Mouse (Mus musculus): ENCODE data around the gene Uba2. TPM values are rescaled to one million over a fixed set of nuclear protein-coding genes. Genes with fewer than 3 reads are reported as not detected.
A peak's percentile ranks its signal among the peaks of the same experiment; 100 is the strongest.

Uba2 gene
- polyA plus RNA-seq, 1 experiment: 13.2 TPM

GRCm38 (mm10) chr7:34166850-34167249 lies 2.5 kb downstream of the Uba2 start:
- H3K27me3 ChIP-seq (ENCODE audit: control insufficient read depth, insufficient read depth, low read length): no peaks in the 10 kb centered on the region
- H3K4me3 ChIP-seq (ENCODE audit: low read depth, low read length): no peak overlapping the region
- 57% methylated on average over 4 of the region's 4 CpGs for WGBS
- TF ChIP-seq CTCF (IDR thresholded peaks at IDR 0.05; ENCODE audit: extremely low read depth, insufficient read length, insufficient replicate concordance, low read depth, low read length) (peak; percentile 55; the same call in 1 of the 2 replicates), POLR2A (IDR thresholded peaks at IDR 0.05; ENCODE audit: low read depth, low read length) (no peak)
- H3K36me3 ChIP-seq (ENCODE audit: control insufficient read depth, insufficient read depth, low read length): peaks cover 25% of the 10 kb centered on the region
- no peak overlapping the region for H3K27ac ChIP-seq (ENCODE audit: insufficient read depth, low read depth, low read length)
- H3K4me1 ChIP-seq (ENCODE audit: control insufficient read depth, insufficient read depth, insufficient read length, low read length): no peaks in the 10 kb centered on the region

GRCm38 (mm10) chr7:34165999-34166398 lies 3.4 kb downstream of the Uba2 start:
- Histone ChIP-seq H3K4me1 (ENCODE audit: control insufficient read depth, insufficient read depth, insufficient read length, low read length) (no peaks in the 10 kb centered on the region), H3K27me3 (ENCODE audit: control insufficient read depth, insufficient read depth, low read length) (no peaks in the 10 kb centered on the region), H3K4me3 (ENCODE audit: low read depth, low read length) (no peak overlapping the region), H3K27ac (ENCODE audit: insufficient read depth, low read depth, low read length) (no peak overlapping the region), H3K36me3 (ENCODE audit: control insufficient read depth, insufficient read depth, low read length) (peaks cover 33% of the 10 kb centered on the region)
- 64% methylated on average over 3 of the region's 3 CpGs for WGBS
- TF ChIP-seq CTCF (IDR thresholded peaks at IDR 0.05; ENCODE audit: extremely low read depth, insufficient read length, insufficient replicate concordance, low read depth, low read length): no peak
- TF ChIP-seq POLR2A (IDR thresholded peaks at IDR 0.05; ENCODE audit: low read depth, low read length): no peak

GRCm38 (mm10) chr7:34164671-34165070 lies 4.7 kb downstream of the Uba2 start:
- Histone ChIP-seq H3K27me3 (ENCODE audit: control insufficient read depth, insufficient read depth, low read length) (no peaks in the 10 kb centered on the region), H3K4me3 (ENCODE audit: low read depth, low read length) (no peak overlapping the region), H3K4me1 (ENCODE audit: control insufficient read depth, insufficient read depth, insufficient read length, low read length) (no peaks in the 10 kb centered on the region), H3K27ac (ENCODE audit: insufficient read depth, low read depth, low read length) (no peak overlapping the region), H3K36me3 (ENCODE audit: control insufficient read depth, insufficient read depth, low read length) (peaks cover 43% of the 10 kb centered on the region)
- 88% methylated on average over 7 of the region's 7 CpGs for WGBS
- no peak for TF ChIP-seq CTCF (IDR thresholded peaks at IDR 0.05; ENCODE audit: extremely low read depth, insufficient read length, insufficient replicate concordance, low read depth, low read length)
- TF ChIP-seq POLR2A (IDR thresholded peaks at IDR 0.05; ENCODE audit: low read depth, low read length): no peak

GRCm38 (mm10) chr7:34159167-34159566 lies 10.2 kb downstream of the Uba2 start:
- Histone ChIP-seq H3K27ac (ENCODE audit: insufficient read depth, low read depth, low read length) (no peak overlapping the region), H3K36me3 (ENCODE audit: control insufficient read depth, insufficient read depth, low read length) (peaks cover 72% of the 10 kb centered on the region), H3K4me3 (ENCODE audit: low read depth, low read length) (no peak overlapping the region), H3K27me3 (ENCODE audit: control insufficient read depth, insufficient read depth, low read length) (no peaks in the 10 kb centered on the region), H3K4me1 (ENCODE audit: control insufficient read depth, insufficient read depth, insufficient read length, low read length) (no peaks in the 10 kb centered on the region)
- 88% methylated on average over 3 of the region's 3 CpGs for WGBS
- no peak for TF ChIP-seq POLR2A (IDR thresholded peaks at IDR 0.05; ENCODE audit: low read depth, low read length)
- TF ChIP-seq CTCF (IDR thresholded peaks at IDR 0.05; ENCODE audit: extremely low read depth, insufficient read length, insufficient replicate concordance, low read depth, low read length): no peak

GRCm38 (mm10) chr7:34157994-34158393 lies 11.4 kb downstream of the Uba2 start:
- Histone ChIP-seq H3K27me3 (ENCODE audit: control insufficient read depth, insufficient read depth, low read length) (no peaks in the 10 kb centered on the region), H3K4me3 (ENCODE audit: low read depth, low read length) (no peak overlapping the region), H3K27ac (ENCODE audit: insufficient read depth, low read depth, low read length) (no peak overlapping the region), H3K4me1 (ENCODE audit: control insufficient read depth, insufficient read depth, insufficient read length, low read length) (no peaks in the 10 kb centered on the region), H3K36me3 (ENCODE audit: control insufficient read depth, insufficient read depth, low read length) (peaks cover 74% of the 10 kb centered on the region)
- 82% methylated on average over 3 of the region's 3 CpGs for WGBS
- TF ChIP-seq POLR2A (IDR thresholded peaks at IDR 0.05; ENCODE audit: low read depth, low read length): no peak
- TF ChIP-seq CTCF (IDR thresholded peaks at IDR 0.05; ENCODE audit: extremely low read depth, insufficient read length, insufficient replicate concordance, low read depth, low read length): no peak

GRCm38 (mm10) chr7:34147193-34147592 lies 22.2 kb downstream of the Uba2 start:
- H3K36me3 ChIP-seq (ENCODE audit: control insufficient read depth, insufficient read depth, low read length): peaks cover 78% of the 10 kb centered on the region
- H3K4me1 ChIP-seq (ENCODE audit: control insufficient read depth, insufficient read depth, insufficient read length, low read length): peaks cover 6% of the 10 kb centered on the region
- H3K27me3 ChIP-seq (ENCODE audit: control insufficient read depth, insufficient read depth, low read length): no peaks in the 10 kb centered on the region
- no peak overlapping the region for H3K4me3 ChIP-seq (ENCODE audit: low read depth, low read length)
- H3K27ac ChIP-seq (ENCODE audit: insufficient read depth, low read depth, low read length): peak overlapping the region; percentile 46
- TF ChIP-seq POLR2A (IDR thresholded peaks at IDR 0.05; ENCODE audit: low read depth, low read length): no peak
- no peak for TF ChIP-seq CTCF (IDR thresholded peaks at IDR 0.05; ENCODE audit: extremely low read depth, insufficient read length, insufficient replicate concordance, low read depth, low read length)
- WGBS: 50% methylated on average over 4 of the region's 4 CpGs

- Histone ChIP-seq H3K4me1 (ENCODE audit: control insufficient read depth, insufficient read depth, insufficient read length, low read length) (no peaks in the 10 kb centered on the region), H3K36me3 (ENCODE audit: control insufficient read depth, insufficient read depth, low read length) (peaks cover 50% of the 10 kb centered on the region), H3K4me3 (ENCODE audit: low read depth, low read length) (no peak overlapping the region), H3K27ac (ENCODE audit: insufficient read depth, low read depth, low read length) (no peak overlapping the region), H3K27me3 (ENCODE audit: control insufficient read depth, insufficient read depth, low read length) (no peaks in the 10 kb centered on the region)
- WGBS: 95% methylated on average over 13 of the region's 13 CpGs
- no peak for TF ChIP-seq POLR2A (IDR thresholded peaks at IDR 0.05; ENCODE audit: low read depth, low read length)
- TF ChIP-seq CTCF (IDR thresholded peaks at IDR 0.05; ENCODE audit: extremely low read depth, insufficient read length, insufficient replicate concordance, low read depth, low read length): no peak
Measured at GRCm38 (mm10) chr7:34141123-34141522, 28.3 kb downstream of the Uba2 start.
